Mouse (Mus musculus): ENCODE results near the gene Uqcrh.

- no peak for TF ChIP-seq CTCF (IDR thresholded peaks at IDR 0.05; ENCODE audit: borderline replicate concordance, insufficient read depth, low read length)
- no peak for TF ChIP-seq POLR2A (IDR thresholded peaks at IDR 0.05; ENCODE audit: low read depth, low read length)
Observed at GRCm38 (mm10) chr4:116111486-116111885, 36.6 kb upstream of the Uqcrh start.

Measured in embryonic fibroblast, embryonic 13.5 days (primary cell).